27 mouse cellular contexts compared by ENCODE assay signal in genomic region chr15:9276838-9277295, GRCm38 (mm10). TPM values are rescaled to one million over a fixed set of nuclear protein-coding genes. Genes with fewer than 3 reads are reported as not detected.
DNase-seq lines count a peak whose midpoint lies in the region; ATAC-seq and TF ChIP-seq lines count a peak whose summit lies in the region.
"Had no signal": no experiment of that assay in that cellular context is flagged by ENCODE, and none has a peak within 500 bp of the region (broad histone marks: within the 10 kb centered on the region; RNA-seq: fewer than 3 reads in every experiment).

Gene Ugt3a1 (plus strand): TSS chr15:9276888.

- H3K4me3 ChIP-seq in kidney, adult 2 months (ENCODE audit: insufficient read depth, low read depth, low read length), result no peak within 1 kb of the TSS
- no peak within 1 kb of the TSS for H3K4me3 ChIP-seq in liver, adult 2 months (ENCODE audit: insufficient read depth, low read depth, low read length)
- H3K4me3 ChIP-seq in liver, embryonic 11.5 days (ENCODE audit: low read depth, low read length), result no peak within 1 kb of the TSS
- no peak within 1 kb of the TSS for H3K4me3 ChIP-seq in C2C12 (ENCODE audit: insufficient read depth, poor library complexity, severe bottlenecking)
- no peak within 1 kb of the TSS for H3K4me3 ChIP-seq in myocyte

- H3K27me3 ChIP-seq in kidney, adult 2 months (replicated peaks; ENCODE audit: control insufficient read depth, insufficient read depth, low read length), result no peaks in the 10 kb centered on the region
- no peaks in the 10 kb centered on the region for H3K27me3 ChIP-seq in liver, adult 2 months (ENCODE audit: control insufficient read depth, insufficient read depth, low read length)
- no peaks in the 10 kb centered on the region for H3K27me3 ChIP-seq in liver, embryonic 11.5 days (replicated peaks; ENCODE audit: control insufficient read depth, insufficient read depth, low read length)
- H3K27me3 ChIP-seq in C2C12 (ENCODE audit: control insufficient read depth, insufficient read depth, insufficient read length), result no peaks in the 10 kb centered on the region
- H3K27me3 ChIP-seq in myocyte (ENCODE audit: control insufficient read depth, insufficient read depth, insufficient read length), result no peaks in the 10 kb centered on the region
- H3K27me3 ChIP-seq: CH12.LX, Patski had no signal

- ATAC-seq in liver, embryonic 11.5 days (replicated peaks; ENCODE audit: low FRiP score), result no peak
- ATAC-seq: activated CD4-positive, CD25-positive, alpha-beta regulatory T cell, adult 4 months; CD4-positive, CD25-positive, alpha-beta regulatory T cell, adult 4 months; Patski had no signal

- H3ac ChIP-seq in C2C12 (ENCODE audit: control insufficient read depth, insufficient read length, low read depth) (no peak within 1 kb of the TSS), myocyte (ENCODE audit: control insufficient read depth, insufficient read length) (no peak within 1 kb of the TSS)

- no peaks in the 10 kb centered on the region for H3K36me3 ChIP-seq in kidney, adult 2 months (ENCODE audit: control insufficient read depth, insufficient read depth, low read length)
- no peaks in the 10 kb centered on the region for H3K36me3 ChIP-seq in liver, adult 2 months (ENCODE audit: control insufficient read depth, insufficient read depth, low read length)
- H3K36me3 ChIP-seq in liver, embryonic 11.5 days (ENCODE audit: control insufficient read depth, insufficient read depth, low read length), result no peaks in the 10 kb centered on the region
- no peaks in the 10 kb centered on the region for H3K36me3 ChIP-seq in C2C12 (ENCODE audit: control insufficient read depth, insufficient read depth)
- H3K36me3 ChIP-seq in myocyte (ENCODE audit: control insufficient read depth, insufficient read depth), result no peaks in the 10 kb centered on the region
- H3K36me3 ChIP-seq: G1E had no signal

- H3K4me1 ChIP-seq in kidney, adult 2 months (ENCODE audit: control insufficient read depth, insufficient read depth, low read length), result peaks cover 5% of the 10 kb centered on the region; the same call in 1 of the 2 replicates
- H3K4me1 ChIP-seq in liver, adult 2 months (ENCODE audit: control insufficient read depth, insufficient read depth, low read length), result peaks cover 12% of the 10 kb centered on the region; the same call in 1 of the 2 replicates
- no peaks in the 10 kb centered on the region for H3K4me1 ChIP-seq in liver, embryonic 11.5 days (replicated peaks; ENCODE audit: control insufficient read depth, insufficient read depth, low read length)

- no peak within 1 kb of the TSS for H3K4me2 ChIP-seq in liver, embryonic 11.5 days
- no peak within 1 kb of the TSS for H3K4me2 ChIP-seq in myocyte (ENCODE audit: low read depth)

- H3K9ac ChIP-seq in liver, adult 2 months (ENCODE audit: low read depth, low read length), result no peak within 1 kb of the TSS
- no peak within 1 kb of the TSS for H3K9ac ChIP-seq in liver, embryonic 11.5 days (ENCODE audit: low read depth, low read length)

- 92% methylated on average over 6 of the region's 6 CpGs for WGBS in kidney, adult 2 months
- WGBS in liver, adult 2 months, result 45% methylated on average over 6 of the region's 6 CpGs
- WGBS in liver, embryonic 11.5 days, result 92% methylated on average over 6 of the region's 6 CpGs

- no peak within 1 kb of the TSS for H3K27ac ChIP-seq in kidney, adult 2 months (ENCODE audit: insufficient read depth, low read depth, low read length)
- H3K27ac ChIP-seq in liver, adult 2 months (replicated peaks; ENCODE audit: insufficient read depth, low read depth, low read length), result peak within 1 kb of the TSS; percentile 77
- H3K27ac ChIP-seq in liver, embryonic 11.5 days (ENCODE audit: low read depth, low read length), result no peak within 1 kb of the TSS

- TF ChIP-seq POLR2A in kidney, adult 2 months (IDR thresholded peaks at IDR 0.05; ENCODE audit: low read depth, low read length), result no peak
- TF ChIP-seq POLR2A in liver, adult 2 months (IDR thresholded peaks at IDR 0.05; ENCODE audit: extremely low read depth, insufficient read depth, low read length), result no peak
- TF ChIP-seq POLR2A in myocyte (IDR thresholded peaks at IDR 0.05; ENCODE audit: insufficient read length, low read depth), result no peak

- no peak for DNase-seq in kidney, adult 2 months
- no peak for DNase-seq in kidney, postnatal 4 days
- DNase-seq in liver, adult 2 months (ENCODE audit: extremely low read depth, low read depth, low spot score), result peak; percentile 94
- DNase-seq in liver, embryonic 11.5 days (ENCODE audit: low spot score), result no peak
- no peak for DNase-seq in left cerebral cortex, postnatal 4 days
- no peak for DNase-seq in right cerebral cortex, adult 2 months (ENCODE audit: low spot score in 2 of 2)
- DNase-seq: adrenal gland, adult 2 months; adrenal gland, adult 8-10 months; adrenal gland, postnatal 10 days; adrenal gland, postnatal 14 days; adrenal gland, postnatal 25 days; adrenal gland, postnatal 36 days; B cell, adult 2 months; cerebellum, adult 11 months; cerebellum, adult 11-12 months; cerebellum, adult 18-20 months had no signal

- intact Hi-C loops in left cerebral cortex, postnatal 4 days (cut with DNase I), result no loop called here

- H3K79me2 ChIP-seq in liver, adult 2 months (ENCODE audit: control insufficient read depth, insufficient read depth, low read length), result peaks cover 3% of the 10 kb centered on the region; the same call in 1 of the 2 replicates
- H3K79me2 ChIP-seq in C2C12 (ENCODE audit: control insufficient read depth, insufficient read depth), result no peaks in the 10 kb centered on the region
- no peaks in the 10 kb centered on the region for H3K79me2 ChIP-seq in myocyte (ENCODE audit: control insufficient read depth, insufficient read depth)

- no peaks in the 10 kb centered on the region for H3K9me3 ChIP-seq in liver, embryonic 11.5 days (ENCODE audit: control insufficient read depth, low read length)
- H3K9me3 ChIP-seq: G1E had no signal

- no peak for TF ChIP-seq CTCF in kidney, adult 2 months (conservative IDR thresholded peaks at IDR 0.05; ENCODE audit: insufficient read depth, insufficient read length, low read depth, low read length)
- TF ChIP-seq CTCF in liver, adult 2 months (IDR thresholded peaks at IDR 0.05; ENCODE audit: low read depth, low read length), result no peak
- TF ChIP-seq CTCF in C2C12 (IDR thresholded peaks at IDR 0.05; ENCODE audit: control insufficient read depth, insufficient read depth, insufficient read length), result no peak

- H3K79me3 ChIP-seq in C2C12 (ENCODE audit: low read depth), result no peaks in the 10 kb centered on the region

TF ChIP-seq in C2C12, 6 proteins besides CTCF, POLR2A, EP300 and RAD21:
- TF ChIP-seq MAX (IDR thresholded peaks at IDR 0.05) (no peak), CEBPB (IDR thresholded peaks at IDR 0.05; ENCODE audit: low read depth) (peak; percentile 81)

TF ChIP-seq in myocyte, 11 proteins besides CTCF, POLR2A, EP300 and RAD21:
- no peak for TF ChIP-seq E2F4 (IDR thresholded peaks at IDR 0.05; ENCODE audit: insufficient read depth)
- TF ChIP-seq CEBPB (IDR thresholded peaks at IDR 0.05; ENCODE audit: insufficient read depth, poor library complexity, severe bottlenecking), result peak; percentile 61; the same call in 1 of the 2 replicates
- TF ChIP-seq MYOD1 (IDR thresholded peaks at IDR 0.05; ENCODE audit: control insufficient read depth in 1 of 3, insufficient read length in 2 of 3, low read depth in 2 of 3), result no peak
- TF ChIP-seq TCF12 (IDR thresholded peaks at IDR 0.05; ENCODE audit: insufficient read depth, poor library complexity, severe bottlenecking), result no peak
- TF ChIP-seq REST (IDR thresholded peaks at IDR 0.05; ENCODE audit: insufficient read depth, insufficient read length), result no peak
- no peak for TF ChIP-seq MYOG (IDR thresholded peaks at IDR 0.05; ENCODE audit: control insufficient read depth in 1 of 3, insufficient read depth in 1 of 3, insufficient read length in 2 of 3, low read depth in 2 of 3)
- TF ChIP-seq TCF3 (IDR thresholded peaks at IDR 0.05; ENCODE audit: insufficient read length, low read depth), result no peak
- no peak for TF ChIP-seq USF1 (IDR thresholded peaks at IDR 0.05; ENCODE audit: low read depth)

RNA-seq across cellular contexts. Expression of gene Ugt3a1, which starts in this region (rescaled TPM):
- polyA plus RNA-seq in kidney, adult 2 months (2012; rRNA removed), result 193 and 203 TPM in 2 replicates
- total RNA-seq in liver, adult 2 months (2014; rRNA removed), result 95.4 and 118 TPM in 2 replicates
- 50.9 and 100 TPM in 2 replicates for polyA plus RNA-seq in liver, adult 2 months (2012; rRNA removed)
- 0.21 TPM in 1 of 2 replicates, not detected in the other for polyA plus RNA-seq in liver, embryonic 11.5 days (2014; fragmentation: Nextera tagmentation; extraction: Ambion mirVana)
- polyA plus RNA-seq in C2C12 (2012; fragmentation: generic; extraction: Trizol) (not detected), myocyte (2012; fragmentation: generic; extraction: Trizol) (not detected)
- total RNA-seq in left cerebral cortex, postnatal 4 days (2021), result not detected
- total RNA-seq: adrenal gland, adult 18-20 months; adrenal gland, postnatal 25 days; adrenal gland, postnatal 36 days; CH12.LX; ES-E14; MEL had no signal
- polyA plus RNA-seq: activated CD4-positive, CD25-positive, alpha-beta regulatory T cell, adult 4 months; adrenal gland, adult 2 months; brain, embryonic 14.5 days; CD4-positive, CD25-positive, alpha-beta regulatory T cell, adult 4 months; G1E; Patski had no signal

Comparison
In these comparisons a context has a peak if more than half of its experiments do, and no peak if none do; other contexts are left out.
1. RNA of gene Ugt3a1 (total RNA-seq): 95.4 to 118 TPM in liver, adult 2 months; not detected in left cerebral cortex, postnatal 4 days; every median in the first group is over 10 times any median in the second.
2. RNA of gene Ugt3a1 (polyA plus RNA-seq): 193 to 203 TPM in kidney, adult 2 months and 50.9 to 100 TPM in liver, adult 2 months; 0.21 TPM in liver, embryonic 11.5 days, not detected in C2C12 (single experiment) and not detected in myocyte (single experiment); every median in the first group is over 10 times any median in the second.